Mouse (Mus musculus) urinary bladder, adult 2 months (tissue): ENCODE results near the gene Zfp672. TPM values are rescaled to one million over a fixed set of nuclear protein-coding genes. Genes with fewer than 3 reads are reported as not detected.
"Not testable (repeated sequence)": the region's sequence is repeated elsewhere in the genome, so short reads cannot be mapped to it uniquely, and the experiment has no call there.

Source experiments
- DNase-seq: peaks from one replicate; pipeline ENCODE4 v3.0.0; 2022; ENCODE audit warnings: low spot score
- polyA plus RNA-seq: library from polyadenylated mRNA; depleted of rRNA; stranded (reverse); fragments of >200 nt; gene quantifications from 2 replicates; pipeline ENCODE4 v1.2.3, GENCODE M21; 2012; rRNA removed

Gene Zfp672
- polyA plus RNA-seq, result 43.2 and 48.6 TPM in 2 replicates

GRCm38 (mm10) chr11:58330276-58331148, at the start of gene Zfp672, which contains the start of gene Sh3bp5l:
Zfp672 (minus strand) TSS chr11:58330339.
Sh3bp5l (plus strand) TSS chr11:58330724.
- DNase-seq, result peak; percentile 73

- no peak for DNase-seq
Observed at GRCm38 (mm10) chr11:58379516-58379915, 49.4 kb upstream of the Zfp672 start.

GRCm38 (mm10) chr11:58378763-58379278, 48.7 kb upstream of the Zfp672 start, which contains the start of gene Lypd8:
Lypd8 (plus strand) TSS chr11:58379043.
- no peak for DNase-seq

- no peak for DNase-seq
Observed at GRCm38 (mm10) chr11:58377686-58378085, 47.5 kb upstream of the Zfp672 start.

- no peak for DNase-seq
Observed at GRCm38 (mm10) chr11:58377273-58377672, 47.1 kb upstream of the Zfp672 start.

- not testable (repeated sequence) for DNase-seq
Observed at GRCm38 (mm10) chr11:58366191-58366590, 36.1 kb upstream of the Zfp672 start.

- DNase-seq, result no peak
Observed at GRCm38 (mm10) chr11:58364454-58364853, 34.3 kb upstream of the Zfp672 start.

GRCm38 (mm10) chr11:58362562-58362961, 32.4 kb upstream of the Zfp672 start:
- not testable (repeated sequence) for DNase-seq

- DNase-seq, result no peak
Observed at GRCm38 (mm10) chr11:58357844-58358534, 27.9 kb upstream of the Zfp672 start.

GRCm38 (mm10) chr11:58357042-58357441, 26.9 kb upstream of the Zfp672 start:
- DNase-seq, result no peak

- no peak for DNase-seq
Observed at GRCm38 (mm10) chr11:58354927-58355326, 24.8 kb upstream of the Zfp672 start.

- no peak for DNase-seq
Observed at GRCm38 (mm10) chr11:58354476-58354875, 24.3 kb upstream of the Zfp672 start.

GRCm38 (mm10) chr11:58353709-58354108, 23.6 kb upstream of the Zfp672 start:
- no peak for DNase-seq

- DNase-seq, result no peak
Observed at GRCm38 (mm10) chr11:58352681-58353548, 22.8 kb upstream of the Zfp672 start.

GRCm38 (mm10) chr11:58351179-58351578, 21.0 kb upstream of the Zfp672 start:
- DNase-seq, result no peak

- DNase-seq, result no peak
Observed at GRCm38 (mm10) chr11:58350628-58351027, 20.5 kb upstream of the Zfp672 start.

GRCm38 (mm10) chr11:58346745-58347144, 16.6 kb upstream of the Zfp672 start:
- no peak for DNase-seq

- DNase-seq, result no peak
Observed at GRCm38 (mm10) chr11:58334746-58335145, 4.6 kb upstream of the Zfp672 start.

GRCm38 (mm10) chr11:58331546-58331945, 1.4 kb upstream of the Zfp672 start:
- no peak for DNase-seq

- DNase-seq, result no peak
Observed at GRCm38 (mm10) chr11:58331149-58331495, 983 bp upstream of the Zfp672 start.

- no peak for DNase-seq
Observed at GRCm38 (mm10) chr11:58329906-58330275, 248 bp downstream of the Zfp672 start.

GRCm38 (mm10) chr11:58326781-58327180, 3.4 kb downstream of the Zfp672 start:
- DNase-seq, result no peak
